Mouse (Mus musculus) forebrain, embryonic 11.5 days (tissue): Measurements from ENCODE around the gene Daam1. TPM values are rescaled to one million over a fixed set of nuclear protein-coding genes. Genes with fewer than 3 reads are reported as not detected.

Experiments used
- ATAC-seq: fragments of 200-750 bp; cut with Nextera tagmentation; replicated peaks from 2 replicates; pipeline ENCODE4 v1.8.0; 2017; ENCODE audit warnings: moderate TSS enrichment; ENCODE audit not compliant: low FRiP score
- DNase-seq: peaks from one replicate; pipeline ENCODE4 v3.0.0-alpha.2; 2017; ENCODE audit warnings: low spot score
- H3K27ac ChIP-seq: fragments of 300-500 bp; sonication (generic); 2 replicates; pipeline ENCODE4 v1.5.1; 2014; ENCODE audit warnings: low read depth, low read length
- H3K27me3 ChIP-seq: fragments of 300-500 bp; sonication (generic); 2 replicates; pipeline ENCODE4 v1.6.1; 2014; ENCODE audit warnings: mild to moderate bottlenecking, low read length, mixed read lengths; ENCODE audit not compliant: control insufficient read depth, insufficient read depth
- H3K36me3 ChIP-seq: fragments of 300-500 bp; sonication (generic); 2 replicates; pipeline ENCODE4 v1.6.1; 2014; ENCODE audit warnings: mild to moderate bottlenecking, low read length, moderate library complexity, mixed read lengths; ENCODE audit not compliant: control insufficient read depth, insufficient read depth
- H3K4me1 ChIP-seq: fragments of 300-500 bp; sonication (generic); replicated peaks from 2 replicates; pipeline ENCODE4 v1.6.1; 2014; ENCODE audit warnings: low read length, mixed read lengths; ENCODE audit not compliant: control insufficient read depth, insufficient read depth
- H3K4me2 ChIP-seq: fragments of 300-500 bp; sonication (generic); 2 replicates; pipeline ENCODE4 v1.6.1; 2014; ENCODE audit warnings: low read depth, mild to moderate bottlenecking, low read length, moderate library complexity, mixed read lengths; ENCODE audit not compliant: severe bottlenecking
- H3K4me3 ChIP-seq: fragments of 300-500 bp; sonication (generic); 2 replicates; pipeline ENCODE4 v1.5.1; 2014; ENCODE audit warnings: low read depth, low read length
- H3K9ac ChIP-seq: fragments of 300-500 bp; sonication (generic); 2 replicates; pipeline ENCODE4 v1.6.1; 2014; ENCODE audit warnings: low read length
- H3K9me3 ChIP-seq: fragments of 300-500 bp; sonication (generic); 2 replicates; pipeline ENCODE4 v1.6.1; 2016; ENCODE audit warnings: low read length, mixed read lengths; ENCODE audit not compliant: control insufficient read depth
- WGBS: fragments of 180-500 bp; shearing (Covaris S2); extraction: QIAGEN DNeasy Blood & Tissue Kit; methylation state at CpG from one replicate; pipeline ENCODE4 v1.1.7; 2014; 5-methylcytosine and 5-hydroxymethylcytosine counted together
- polyA plus RNA-seq: library from polyadenylated mRNA; unstranded; fragments of >200 nt; fragmentation: Nextera tagmentation; extraction: Ambion mirVana; gene quantifications from 2 replicates; pipeline ENCODE4 v1.2.1, GENCODE M21; 2014

Gene Daam1
- polyA plus RNA-seq, 1 experiment from 2014 or later, result 16.8 TPM

GRCm38 (mm10) chr12:71859096-71859495, 28.2 kb downstream of the Daam1 start:
- no peaks in the 10 kb centered on the region for H3K36me3 ChIP-seq
- H3K4me3 ChIP-seq, result no peak overlapping the region
- H3K4me1 ChIP-seq, result no peaks in the 10 kb centered on the region
- no peaks in the 10 kb centered on the region for H3K9me3 ChIP-seq
- H3K27ac ChIP-seq, result no peak overlapping the region
- ATAC-seq (no peak), DNase-seq (no peak)
- H3K9ac ChIP-seq, result no peak overlapping the region
- H3K4me2 ChIP-seq, result no peak overlapping the region
- 83% methylated on average over 5 of the region's 5 CpGs for WGBS
- H3K27me3 ChIP-seq, result no peaks in the 10 kb centered on the region

GRCm38 (mm10) chr12:71863846-71864543, 33.1 kb downstream of the Daam1 start:
- H3K4me3 ChIP-seq, result no peak overlapping the region
- DNase-seq, result no peak

GRCm38 (mm10) chr12:71864544-71864897, 33.6 kb downstream of the Daam1 start:
- H3K4me2 ChIP-seq, result no peak overlapping the region
- no peak overlapping the region for H3K9ac ChIP-seq
- no peaks in the 10 kb centered on the region for H3K27me3 ChIP-seq
- H3K27ac ChIP-seq, result no peak overlapping the region
- no peak overlapping the region for H3K4me3 ChIP-seq
- no peaks in the 10 kb centered on the region for H3K9me3 ChIP-seq
- DNase-seq (no peak), ATAC-seq (no peak)
- H3K4me1 ChIP-seq, result no peaks in the 10 kb centered on the region; the same call in 1 of the 2 replicates
- WGBS, result 9% methylated on average over 3 of the region's 3 CpGs
- H3K36me3 ChIP-seq, result no peaks in the 10 kb centered on the region

More at GRCm38 (mm10) chr12:71863846-71864543, 33.1 kb downstream of the Daam1 start:
- Histone ChIP-seq H3K9ac (no peak overlapping the region), H3K27me3 (no peaks in the 10 kb centered on the region), H3K36me3 (no peaks in the 10 kb centered on the region), H3K9me3 (no peaks in the 10 kb centered on the region), H3K27ac (no peak overlapping the region), H3K4me1 (no peaks in the 10 kb centered on the region; the same call in 1 of the 2 replicates), H3K4me2 (no peak overlapping the region)
- WGBS, result 74% methylated on average over 10 of the region's 10 CpGs
- no peak for ATAC-seq

GRCm38 (mm10) chr12:71865937-71866336, 35.1 kb downstream of the Daam1 start:
- Histone ChIP-seq H3K4me3 (no peak overlapping the region), H3K27me3 (no peaks in the 10 kb centered on the region), H3K4me1 (no peaks in the 10 kb centered on the region; the same call in 1 of the 2 replicates), H3K36me3 (no peaks in the 10 kb centered on the region), H3K4me2 (no peak overlapping the region), H3K9ac (no peak overlapping the region), H3K9me3 (no peaks in the 10 kb centered on the region), H3K27ac (no peak overlapping the region)
- ATAC-seq (no peak), DNase-seq (no peak)
- 83% methylated on average over 3 of the region's 3 CpGs for WGBS

GRCm38 (mm10) chr12:71867345-71868240, 36.7 kb downstream of the Daam1 start:
- no peaks in the 10 kb centered on the region for H3K9me3 ChIP-seq
- DNase-seq (no peak), ATAC-seq (no peak)
- H3K4me3 ChIP-seq, result no peak overlapping the region
- WGBS, result 89% methylated on average over 9 of the region's 9 CpGs
- H3K9ac ChIP-seq, result no peak overlapping the region
- H3K36me3 ChIP-seq, result no peaks in the 10 kb centered on the region
- no peaks in the 10 kb centered on the region; the same call in 1 of the 2 replicates for H3K4me1 ChIP-seq
- no peak overlapping the region for H3K4me2 ChIP-seq
- no peak overlapping the region for H3K27ac ChIP-seq
- no peaks in the 10 kb centered on the region for H3K27me3 ChIP-seq

- no peak for ATAC-seq
- H3K9me3 ChIP-seq, result no peaks in the 10 kb centered on the region
- H3K27me3 ChIP-seq, result no peaks in the 10 kb centered on the region
- no peak for DNase-seq
- H3K9ac ChIP-seq, result no peak overlapping the region
- 92% methylated on average over 6 of the region's 6 CpGs for WGBS
- H3K4me3 ChIP-seq, result no peak overlapping the region
- no peaks in the 10 kb centered on the region; the same call in 1 of the 2 replicates for H3K4me1 ChIP-seq
- H3K36me3 ChIP-seq, result no peaks in the 10 kb centered on the region
- no peak overlapping the region for H3K4me2 ChIP-seq
- no peak overlapping the region for H3K27ac ChIP-seq
These were observed 39.8 kb downstream of the Daam1 start for GRCm38 (mm10) chr12:71870644-71871043.

- Histone ChIP-seq H3K4me3 (no peak overlapping the region), H3K36me3 (no peaks in the 10 kb centered on the region), H3K9ac (no peak overlapping the region), H3K27ac (no peak overlapping the region), H3K9me3 (no peaks in the 10 kb centered on the region), H3K4me1 (0 out of 2 replicates have a peak, but pooled peaks cover 2% of the 10 kb centered on the region), H3K4me2 (no peak overlapping the region), H3K27me3 (no peaks in the 10 kb centered on the region)
- whole genome bisulfite sequencing, result 91% methylated on average over 4 of the region's 4 CpGs
- DNase-seq (no peak), ATAC-seq (no peak)
These were observed 41.5 kb downstream of the Daam1 start for GRCm38 (mm10) chr12:71872330-71872729.

- 91% methylated on average over 6 of the region's 6 CpGs for WGBS
- no peak overlapping the region for H3K4me3 ChIP-seq
- ATAC-seq (no peak), DNase-seq (no peak)
- H3K4me2 ChIP-seq, result no peak overlapping the region
- H3K27me3 ChIP-seq, result no peaks in the 10 kb centered on the region
- H3K9ac ChIP-seq, result no peak overlapping the region
- H3K9me3 ChIP-seq, result no peaks in the 10 kb centered on the region
- H3K36me3 ChIP-seq, result no peaks in the 10 kb centered on the region
- H3K4me1 ChIP-seq, result 0 out of 2 replicates have a peak, but pooled peaks cover 2% of the 10 kb centered on the region
- H3K27ac ChIP-seq, result no peak overlapping the region
These were observed 43.7 kb downstream of the Daam1 start for GRCm38 (mm10) chr12:71874561-71874960.
